Mouse (Mus musculus): ENCODE measurements around the gene Gm10642. TPM values are rescaled to one million over a fixed set of nuclear protein-coding genes. Genes with fewer than 3 reads are reported as not detected.

Gm10642 gene
- total RNA-seq (2023), result 4.6 and 5.9 TPM in 2 replicates

DNA sequence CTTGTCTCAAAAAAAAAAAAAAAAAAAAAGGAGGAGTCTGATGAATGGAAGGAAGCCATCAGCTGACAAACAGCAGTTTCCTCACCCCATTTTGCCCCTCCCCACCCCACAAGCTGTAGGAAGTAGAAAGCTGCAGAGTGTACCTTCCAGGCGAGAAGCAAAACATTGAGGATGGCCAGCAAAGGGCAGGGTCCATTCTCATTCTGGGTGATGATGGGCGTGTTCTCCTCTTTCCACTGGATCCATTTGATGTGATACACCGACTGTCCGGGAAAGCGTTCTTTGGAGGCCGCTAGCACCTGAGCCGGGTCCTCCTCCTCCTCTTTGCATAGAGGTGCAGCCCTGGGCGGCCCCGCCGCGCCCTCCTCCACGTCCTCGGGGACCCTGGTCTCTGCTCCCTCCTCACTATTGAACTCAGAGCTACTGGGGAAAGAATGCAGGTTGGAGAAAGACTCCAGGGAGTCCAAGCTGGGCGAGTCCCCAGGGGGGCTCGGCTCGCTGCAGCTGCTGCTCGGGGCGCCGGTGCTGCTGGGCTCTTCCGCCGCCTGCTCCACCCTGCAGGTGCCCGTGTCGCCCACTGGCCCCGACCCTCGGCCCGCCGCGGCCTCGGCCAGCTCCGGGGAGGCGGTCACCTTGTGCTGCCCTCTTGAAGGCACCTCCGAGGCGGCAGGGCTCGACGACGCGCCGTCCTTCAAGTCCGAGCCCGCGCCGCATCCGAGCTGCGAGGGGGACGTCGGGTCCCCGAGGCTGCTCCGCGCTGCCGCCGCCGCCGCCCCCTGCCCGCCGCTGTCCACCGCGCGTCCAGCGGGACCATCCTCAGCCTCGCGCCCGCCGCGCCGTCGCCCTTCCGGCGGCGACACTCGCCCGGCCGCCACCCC is at the start of gene Gm10642:
Gene Gm10642 (plus strand): TSS at position 122 of the 878 bp plus-strand sequence.

GRCm38 (mm10) chr9:70657013-70657967 is 1.2 kb downstream of the Gm10642 start, which contains the start of gene Mindy2:
Gene Mindy2 (minus strand): TSS chr9:70657174.

DNA sequence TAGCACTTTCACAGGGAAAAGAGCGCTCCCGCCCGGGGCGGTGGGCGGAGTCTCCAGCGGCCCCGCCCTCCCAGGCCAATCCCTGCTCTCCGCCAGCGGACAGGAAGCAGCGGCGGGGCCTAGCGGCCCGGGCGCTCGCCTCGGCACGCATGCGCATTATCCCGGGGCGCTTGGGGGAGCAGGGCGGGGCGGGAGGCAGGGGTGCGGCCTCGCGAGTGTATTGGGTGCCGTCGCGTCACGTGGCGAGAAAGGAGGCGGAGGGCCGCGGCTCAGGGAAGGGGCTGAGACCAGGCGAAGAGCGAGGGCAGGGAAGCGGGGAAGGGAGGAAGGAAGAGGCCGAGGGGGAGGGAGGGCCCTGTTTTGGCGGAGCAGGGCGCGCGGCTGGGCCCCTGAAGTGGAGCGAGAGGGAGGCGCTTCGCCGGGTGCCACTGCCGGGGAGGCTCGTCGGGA is 22.7 kb downstream of the Gm10642 start, which contains the start of gene Adam10:
Gene Adam10 (plus strand): TSS at position 316 of the 450 bp plus-strand sequence.

Other genes starting within 250 kb of the Gm10642 start
- gene Ccnb2, start 234.7 kb upstream of the Gm10642 start, total RNA-seq (2023), result 48.3 and 60.1 TPM in 2 replicates
- 66.9 and 80.9 TPM in 2 replicates for gene Rnf111, start 152.5 kb upstream of the Gm10642 start, total RNA-seq (2023)
- gene Sltm, start 113.5 kb upstream of the Gm10642 start, total RNA-seq (2023), result 42.8 and 62.6 TPM in 2 replicates
- 33.2 and 47.7 TPM in 2 replicates for gene Mindy2, start 923 bp downstream of the Gm10642 start, total RNA-seq (2023)
- 60.8 and 66.6 TPM in 2 replicates for gene Adam10, start 22.7 kb downstream of the Gm10642 start, total RNA-seq (2023)